Mouse (Mus musculus) embryonic stem cell, embryonic (primary cell): ENCODE results near the gene Znrf3.

Source experiments
- CTCF ChIA-PET, 4 experiments: fragments of 300-600 bp in 2 of 4; fragments of 350-600 bp in 2 of 4; sonication (Branson Sonifier 250); formaldehyde crosslinking; loops; one replicate each; lab custom pipeline; 2022; ENCODE audit warnings: inconsistent platforms in 2 of 4; lab: Charles Lee
- POLR2A ChIA-PET, 4 experiments: fragments of 300-600 bp in 2 of 4; fragments of 350-600 bp in 2 of 4; sonication (Branson Sonifier 250); formaldehyde crosslinking; loops; one replicate each; lab custom pipeline; 2022; ENCODE audit warnings: antibody characterized with exemption in 4 of 4, inconsistent platforms in 1 of 4; lab: Charles Lee

Znrf3 gene

DNA sequence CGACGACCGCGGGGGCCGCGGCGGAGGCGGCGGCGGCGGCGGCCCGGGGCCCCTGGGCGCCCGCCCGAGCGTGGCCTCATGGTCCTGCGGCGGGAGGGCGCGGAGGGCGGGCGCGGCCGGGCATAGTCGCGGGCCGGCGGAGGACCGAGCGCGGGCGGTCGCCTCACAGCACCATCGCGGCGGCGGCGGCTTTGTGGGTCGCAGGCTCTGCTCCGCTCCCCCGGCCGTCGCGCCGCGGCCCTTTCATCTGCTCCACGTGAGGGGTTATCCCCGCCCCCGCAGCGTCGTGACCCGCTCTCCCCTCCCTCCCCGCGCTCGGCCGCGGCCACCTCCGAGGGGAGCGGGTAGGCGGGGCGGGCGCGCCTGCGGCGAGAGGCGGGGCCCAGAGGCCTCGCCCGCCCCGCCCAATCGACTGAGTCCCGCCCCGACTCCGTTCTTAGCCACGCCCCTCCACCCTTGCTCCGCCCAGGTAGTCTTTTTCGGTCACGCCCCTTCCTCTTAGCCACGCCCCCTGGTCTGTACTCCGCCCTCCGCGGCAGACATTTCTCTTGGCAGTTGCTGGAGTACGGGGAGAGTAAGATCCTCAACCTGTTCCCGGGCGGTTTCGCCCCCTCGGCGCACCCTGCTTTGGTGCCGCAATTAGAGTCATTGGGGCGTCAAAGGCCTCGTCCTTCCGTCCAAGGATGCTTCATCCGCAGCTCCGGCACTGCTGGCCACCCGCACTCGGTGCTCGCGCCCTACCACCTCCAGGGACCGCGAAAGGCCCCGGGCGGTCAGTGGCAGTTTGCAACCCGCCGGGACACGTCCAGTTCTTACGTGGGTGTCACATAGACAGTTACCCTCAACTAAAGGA is at the start of gene Znrf3:
TSS of gene Znrf3 (minus strand) at position 249 of the 853 bp plus-strand sequence.
- ChIA-PET CTCF (no interaction called here), POLR2A (interaction anchor here in 2 of 4 experiments (1.2 to 4.7 kb wide), 6 partner anchors 10 to 53 kb away, joined by 3 to 65 read pairs (median 10); no protein-coding TSS in a partner anchor)

DNA sequence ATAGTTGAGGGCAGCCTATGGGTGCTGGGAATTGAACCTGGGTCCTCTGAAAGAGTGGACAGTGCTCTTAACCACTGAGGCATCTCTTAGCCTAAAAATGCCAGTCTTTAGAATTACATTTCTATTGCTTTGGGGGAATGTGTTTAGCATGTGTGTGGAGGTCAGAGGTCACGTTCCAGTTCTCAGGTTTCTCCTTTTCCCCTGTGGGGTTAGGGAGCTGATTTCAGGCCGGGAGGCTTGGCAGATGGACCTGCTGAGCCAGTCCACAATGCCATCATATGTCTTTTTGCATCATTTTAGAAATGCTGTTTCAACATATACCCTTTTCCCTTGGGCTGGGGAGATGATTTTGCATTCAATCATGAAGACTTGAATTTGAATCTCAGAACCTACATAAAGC is 49.2 kb upstream of the Znrf3 start:
- ChIA-PET POLR2A (interaction anchor here in 3 of 4 experiments (0.7 to 3.1 kb wide), 21 partner anchors 9 to 395 kb away, joined by 3 to 47 read pairs (median 6); partner anchors contain the start of genes Xbp1 (in 2 of the 3), Ewsr1 (in 1 of the 3) and Rhbdd3 (in 1 of the 3)), CTCF (interaction anchor here in 3 of 4 experiments (0.5 to 2.0 kb wide), 6 partner anchors 28 to 439 kb away, joined by 3 to 9 read pairs (median 4); no protein-coding TSS in a partner anchor)

- ChIA-PET CTCF (interaction anchor here in 1 of 4 experiments (1.2 kb wide), 1 partner anchor 41 kb away, joined by 3 read pairs; no protein-coding TSS in a partner anchor), POLR2A (interaction anchor here in 3 of 4 experiments (0.7 to 2.1 kb wide), 7 partner anchors 9 to 30 kb away, joined by 3 to 12 read pairs (median 4); partner anchors contain the start of gene Xbp1 (in 1 of the 3))
Measured at GRCm38 (mm10) chr11:5491912-5492311, 47.3 kb upstream of the Znrf3 start.

GRCm38 (mm10) chr11:5490989-5491656 is 46.5 kb upstream of the Znrf3 start:
- POLR2A ChIA-PET, result interaction anchor here in 2 of 4 experiments (0.6 to 4.2 kb wide), 27 partner anchors 8 to 297 kb away, joined by 3 to 19 read pairs (median 4); partner anchors contain the start of genes Urgcp (in 2 of the 2), Dbnl (in 1 of the 2) and Xbp1 (in 1 of the 2)
- CTCF ChIA-PET, result interaction anchor here in 1 of 4 experiments (0.6 kb wide), 2 partner anchors 29 to 309 kb away, joined by 3 read pairs; no protein-coding TSS in a partner anchor

GRCm38 (mm10) chr11:5489433-5489832 is 44.8 kb upstream of the Znrf3 start:
- ChIA-PET CTCF (interaction anchor here in 1 of 4 experiments (0.7 to 1.4 kb wide), 2 partner anchors 20 to 307 kb away, joined by 4 to 7 read pairs; no protein-coding TSS in a partner anchor), POLR2A (interaction anchor here in 2 of 4 experiments (0.7 to 4.2 kb wide), 13 partner anchors 9 to 182 kb away, joined by 3 to 19 read pairs (median 5); partner anchors contain the start of gene Xbp1 (in 1 of the 2))

DNA sequence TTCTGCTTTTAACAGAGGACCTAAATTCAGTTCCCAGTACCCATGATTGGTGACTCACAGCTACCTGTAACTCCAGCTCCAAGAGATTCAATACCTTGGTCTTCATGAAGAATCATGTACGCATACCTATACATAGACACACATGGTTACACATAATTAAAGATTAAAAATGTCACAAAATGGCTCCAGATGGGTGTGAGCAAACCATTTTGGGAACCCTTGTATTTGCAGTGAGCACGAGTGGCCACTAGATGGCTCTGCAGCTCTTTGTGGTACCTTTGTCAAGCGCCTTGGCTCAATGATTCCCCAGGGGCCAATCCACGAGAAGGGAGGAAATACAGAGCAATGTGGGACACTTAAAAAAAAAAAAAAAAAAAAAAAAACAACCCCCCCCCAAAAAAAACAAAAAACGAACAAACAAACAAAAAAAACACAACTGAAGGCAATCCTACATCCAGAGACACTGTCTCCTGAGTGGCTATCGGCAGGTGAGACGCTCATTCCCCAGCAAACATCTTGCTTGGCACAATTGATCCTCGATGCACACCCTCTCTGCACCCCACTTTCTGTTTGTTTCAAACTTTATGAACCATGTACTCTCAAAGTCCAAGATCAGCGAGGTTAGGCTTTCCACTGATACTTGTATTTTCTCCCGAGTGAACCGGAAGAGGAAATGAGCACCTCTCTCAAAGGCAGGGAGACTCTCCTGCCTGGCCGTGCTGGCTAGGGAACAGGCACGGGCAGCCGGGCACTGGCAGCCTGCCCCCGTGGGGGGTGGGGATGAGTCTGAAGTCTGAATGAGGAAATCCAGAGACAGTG is 40.8 kb upstream of the Znrf3 start:
- ChIA-PET POLR2A (interaction anchor here (0.6 to 5.1 kb wide), 42 partner anchors 9 to 954 kb away, joined by 3 to 28 read pairs (median 4); partner anchors contain the start of genes Ewsr1 (in 2 of the 4), Xbp1 (in 2 of the 4), Ccdc117 (in 1 of the 4) and Dbnl (in 1 of the 4)), CTCF (interaction anchor here (0.6 to 2.1 kb wide), 27 partner anchors 10 to 1119 kb away, joined by 3 to 14 read pairs (median 4); partner anchors contain the start of genes Ccdc117 (in 1 of the 4) and Mrps24 (in 1 of the 4))

DNA sequence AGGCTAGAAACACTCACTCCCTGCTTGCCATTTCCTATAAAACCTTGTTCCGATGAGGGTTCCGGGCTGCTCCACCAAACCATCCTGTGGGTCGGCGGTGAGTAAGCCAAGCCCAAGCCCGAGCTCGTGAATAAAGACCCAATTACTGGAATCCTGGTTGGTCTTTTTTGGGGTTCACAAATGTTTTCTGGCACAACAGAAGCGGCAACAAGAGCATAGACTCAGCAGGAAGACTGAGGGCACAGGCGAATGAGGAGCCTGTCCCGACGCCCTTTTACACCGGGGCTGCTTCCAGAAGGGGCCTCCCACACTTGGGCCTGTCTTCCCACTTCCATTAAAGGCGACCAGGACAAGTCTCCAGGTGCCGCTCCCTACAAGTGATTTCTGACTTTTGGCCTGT is 37.9 kb upstream of the Znrf3 start:
- ChIA-PET CTCF (interaction anchor here in 2 of 4 experiments (0.8 to 1.0 kb wide), 3 partner anchors 209 to 263 kb away, joined by 3 to 4 read pairs (median 3); no protein-coding TSS in a partner anchor), POLR2A (interaction anchor here in 3 of 4 experiments (0.8 to 5.1 kb wide), 7 partner anchors 8 to 279 kb away, joined by 3 to 28 read pairs (median 3); partner anchors contain the start of gene Urgcp (in 1 of the 3))

DNA sequence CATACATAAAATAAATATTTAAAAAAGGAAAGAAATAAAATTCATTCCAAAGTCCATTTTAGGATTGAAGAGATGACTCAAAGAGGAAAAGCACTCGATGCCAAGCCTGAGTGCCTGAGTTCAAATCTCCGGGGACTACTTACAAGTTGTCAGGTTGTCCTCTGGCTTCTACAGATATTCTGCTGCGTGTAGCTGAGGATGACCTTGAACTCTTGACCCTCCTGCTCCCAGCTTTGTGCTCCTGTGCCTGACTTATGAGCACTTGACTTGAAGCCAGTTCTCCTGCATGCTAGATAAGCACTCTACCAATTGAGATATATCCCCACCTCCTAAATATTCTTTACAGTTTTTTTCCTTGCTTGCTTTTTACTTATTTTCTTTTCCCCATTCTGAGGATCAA is 34.2 kb upstream of the Znrf3 start:
- POLR2A ChIA-PET, result interaction anchor here in 3 of 4 experiments (0.8 to 2.7 kb wide), 15 partner anchors 10 to 335 kb away, joined by 3 to 17 read pairs (median 6); partner anchors contain the start of genes Xbp1 (in 2 of the 3) and Ccdc117 (in 1 of the 3)
- CTCF ChIA-PET, result interaction anchor here in 1 of 4 experiments (0.7 kb wide), 1 partner anchor 318 kb away, joined by 3 read pairs; no protein-coding TSS in a partner anchor

GRCm38 (mm10) chr11:5478193-5478592 is 33.5 kb upstream of the Znrf3 start:
- ChIA-PET CTCF (interaction anchor here in 3 of 4 experiments (1.0 to 1.6 kb wide), 5 partner anchors 9 to 363 kb away, joined by 3 to 11 read pairs (median 3); no protein-coding TSS in a partner anchor), POLR2A (interaction anchor here in 3 of 4 experiments (0.6 to 2.7 kb wide), 38 partner anchors 9 to 477 kb away, joined by 3 to 17 read pairs (median 5); partner anchors contain the start of genes Ccdc117 (in 2 of the 3), Xbp1 (in 2 of the 3), Ewsr1 (in 1 of the 3) and Mrps24 (in 1 of the 3))

- ChIA-PET POLR2A (interaction anchor here in 2 of 4 experiments (0.6 to 2.7 kb wide), 23 partner anchors 8 to 382 kb away, joined by 3 to 17 read pairs (median 6); partner anchors contain the start of genes Ccdc117 (in 2 of the 2), Ewsr1 (in 2 of the 2), Rhbdd3 (in 1 of the 2) and Xbp1 (in 1 of the 2)), CTCF (interaction anchor here in 2 of 4 experiments (0.6 to 1.4 kb wide), 4 partner anchors 123 to 478 kb away, joined by 3 to 6 read pairs (median 3); partner anchors contain the start of gene Ykt6 (in 1 of the 2))
Measured at GRCm38 (mm10) chr11:5476806-5477205, 32.2 kb upstream of the Znrf3 start.

DNA sequence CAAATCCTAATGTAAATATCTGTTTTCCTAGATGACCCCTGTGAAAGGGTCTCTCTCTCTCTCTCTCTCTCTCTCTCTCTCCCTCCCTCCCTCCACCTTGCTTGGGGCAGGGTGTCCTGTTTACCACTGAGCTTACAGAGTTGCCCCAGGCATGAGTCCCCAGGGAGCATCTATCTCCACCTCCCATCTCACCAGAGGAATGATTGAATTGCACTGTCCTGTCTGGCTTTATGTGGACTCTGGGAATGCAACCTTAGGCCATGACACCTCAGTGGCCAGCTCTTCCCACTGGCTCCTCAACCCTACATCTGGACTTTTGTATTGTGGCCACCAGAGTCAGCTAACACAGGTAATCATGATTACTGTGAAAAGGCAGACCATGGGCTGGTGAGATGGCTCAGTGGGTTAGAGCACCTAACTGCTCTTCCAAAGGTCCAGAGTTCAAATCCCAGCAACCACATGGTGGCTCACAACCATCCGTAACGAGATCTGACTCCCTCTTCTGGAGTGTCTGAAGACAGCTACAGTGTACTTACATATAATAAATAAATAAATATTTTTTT is 31.0 kb upstream of the Znrf3 start:
- POLR2A ChIA-PET, result interaction anchor here in 1 of 4 experiments (0.5 kb wide), 1 partner anchor 9 kb away, joined by 9 read pairs; no protein-coding TSS in a partner anchor

GRCm38 (mm10) chr11:5474130-5474529 is 29.5 kb upstream of the Znrf3 start:
- POLR2A ChIA-PET, result interaction anchor here in 2 of 4 experiments (0.6 to 0.8 kb wide), 4 partner anchors 12 to 1011 kb away, joined by 3 to 4 read pairs (median 3); no protein-coding TSS in a partner anchor
- CTCF ChIA-PET, result interaction anchor here in 3 of 4 experiments (0.6 to 1.6 kb wide), 7 partner anchors 226 to 412 kb away, joined by 3 to 6 read pairs (median 3); no protein-coding TSS in a partner anchor

More for the DNA sequence above, 31.0 kb upstream of the Znrf3 start:
- CTCF ChIA-PET, result interaction anchor here (0.6 to 1.4 kb wide), 6 partner anchors 123 to 936 kb away, joined by 3 to 5 read pairs (median 4); no protein-coding TSS in a partner anchor

DNA sequence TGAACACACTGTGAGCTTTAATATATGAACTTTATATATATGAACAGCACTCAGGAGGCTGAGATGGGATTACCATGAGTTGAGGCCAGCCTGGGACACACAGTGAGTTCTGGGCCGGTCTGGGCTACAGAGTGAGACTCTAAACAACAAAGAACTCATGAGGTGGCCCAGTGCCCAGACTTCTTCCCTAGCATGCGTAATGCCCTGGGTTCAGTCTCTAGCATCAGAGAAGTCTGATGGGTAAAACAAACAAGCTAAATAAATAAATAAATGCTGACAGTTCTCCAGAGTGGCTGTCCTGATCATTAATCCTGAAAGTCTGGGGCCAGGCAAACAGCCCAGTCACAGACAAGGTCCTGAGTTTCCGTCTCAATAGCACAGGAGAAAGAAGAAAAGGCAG is 25.4 kb upstream of the Znrf3 start:
- CTCF ChIA-PET, result interaction anchor here in 3 of 4 experiments (0.8 to 2.6 kb wide), 4 partner anchors 8 to 27 kb away, joined by 3 to 11 read pairs (median 7); no protein-coding TSS in a partner anchor
- POLR2A ChIA-PET, result interaction anchor here in 2 of 4 experiments (0.7 to 2.3 kb wide), 4 partner anchors 8 to 15 kb away, joined by 3 to 7 read pairs (median 6); no protein-coding TSS in a partner anchor

DNA sequence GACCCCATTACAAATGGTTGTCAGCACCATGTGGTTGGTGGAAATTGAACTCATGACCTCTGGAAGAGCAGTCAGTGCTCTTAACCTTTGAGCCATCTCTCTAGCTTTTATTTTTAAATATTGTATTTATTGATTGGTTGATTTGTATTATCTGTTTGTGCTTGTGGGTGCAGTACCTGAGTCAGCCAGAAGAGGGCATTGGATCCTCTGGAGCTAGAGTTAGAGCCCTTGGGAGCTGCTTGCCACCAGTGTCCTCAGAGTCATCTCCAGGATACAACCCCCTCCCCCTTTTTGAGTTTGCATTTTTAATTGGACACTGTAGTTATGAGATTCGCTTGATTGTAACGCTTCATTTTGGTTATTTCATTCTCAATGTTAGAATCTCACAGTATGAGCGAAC is 24.4 kb upstream of the Znrf3 start:
- CTCF ChIA-PET, result interaction anchor here (0.6 to 2.6 kb wide), 51 partner anchors 9 to 553 kb away, joined by 3 to 20 read pairs (median 3); partner anchors contain the start of genes Ccdc117 (in 1 of the 4) and Urgcp (in 1 of the 4)

GRCm38 (mm10) chr11:5468471-5468870 is 23.8 kb upstream of the Znrf3 start:
- ChIA-PET CTCF (interaction anchor here (0.6 to 2.6 kb wide), 41 partner anchors 8 to 485 kb away, joined by 3 to 20 read pairs (median 4); partner anchors contain the start of genes Ccdc117 (in 1 of the 4) and Urgcp (in 1 of the 4)), POLR2A (interaction anchor here in 2 of 4 experiments (0.8 to 2.3 kb wide), 11 partner anchors 9 to 369 kb away, joined by 3 to 7 read pairs (median 4); no protein-coding TSS in a partner anchor)

More for the DNA sequence above, 24.4 kb upstream of the Znrf3 start:
- POLR2A ChIA-PET, result interaction anchor here in 2 of 4 experiments (0.7 to 2.3 kb wide), 12 partner anchors 8 to 369 kb away, joined by 3 to 7 read pairs (median 4); partner anchors contain the start of gene Xbp1 (in 1 of the 2)
